ENCODE assay signal across 9 mouse cellular contexts in genomic region chr11:23497335-23497717, GRCm38 (mm10). TPM values are rescaled to one million over a fixed set of nuclear protein-coding genes. Genes with fewer than 3 reads are reported as not detected.
DNase-seq lines count a peak whose midpoint lies in the region; ATAC-seq and TF ChIP-seq lines count a peak whose summit lies in the region.
"Had no signal": no experiment of that assay in that cellular context is flagged by ENCODE, and none has a peak within 500 bp of the region (broad histone marks: within the 10 kb centered on the region; RNA-seq: fewer than 3 reads in every experiment).

No protein-coding gene starts in this region.

- no peaks in the 10 kb centered on the region for H3K27me3 ChIP-seq in neural tube, embryonic 11.5 days (ENCODE audit: control insufficient read depth, insufficient read depth, low read length)
- H3K27me3 ChIP-seq in forebrain, postnatal 0 days (ENCODE audit: insufficient read depth, low read length), result no peaks in the 10 kb centered on the region
- H3K27me3 ChIP-seq in limb, embryonic 12.5 days, result no peaks in the 10 kb centered on the region
- H3K27me3 ChIP-seq in midbrain, embryonic 12.5 days, result no peaks in the 10 kb centered on the region
- no peaks in the 10 kb centered on the region for H3K27me3 ChIP-seq in stomach, embryonic 15.5 days (replicated peaks)

- peak; percentile 84 for DNase-seq in neural tube, embryonic 11.5 days (ENCODE audit: low spot score)
- no peak for DNase-seq in neural tube, embryonic 10.5 days (ENCODE audit: extremely low spot score, low spot score)
- peak; percentile 24 for DNase-seq in c-Kit-positive CD71-negative TER-119-negative erythroid progenitor cells, embryonic 14.5 days (ENCODE audit: low read depth)
- peak; percentile 89 for DNase-seq in forebrain, postnatal 0 days

- peak overlapping the region; percentile 92 for H3K9ac ChIP-seq in neural tube, embryonic 11.5 days (ENCODE audit: low read length)
- peak overlapping the region; percentile 97 for H3K9ac ChIP-seq in forebrain, postnatal 0 days
- peak overlapping the region; percentile 91 for H3K9ac ChIP-seq in limb, embryonic 12.5 days (replicated peaks)
- H3K9ac ChIP-seq in midbrain, embryonic 12.5 days (replicated peaks), result peak overlapping the region; percentile 90
- peak overlapping the region; percentile 96 for H3K9ac ChIP-seq in stomach, embryonic 15.5 days

- no peaks in the 10 kb centered on the region for H3K9me3 ChIP-seq in neural tube, embryonic 11.5 days (ENCODE audit: control insufficient read depth, low read length)
- no peaks in the 10 kb centered on the region for H3K9me3 ChIP-seq in forebrain, postnatal 0 days (ENCODE audit: low read length)
- H3K9me3 ChIP-seq in limb, embryonic 12.5 days, result no peaks in the 10 kb centered on the region
- H3K9me3 ChIP-seq in midbrain, embryonic 12.5 days, result no peaks in the 10 kb centered on the region
- H3K9me3 ChIP-seq in stomach, embryonic 15.5 days, result no peaks in the 10 kb centered on the region

- peak overlapping the region; percentile 74 for H3K4me2 ChIP-seq in neural tube, embryonic 11.5 days (ENCODE audit: low read depth)
- H3K4me2 ChIP-seq in forebrain, postnatal 0 days (ENCODE audit: low read depth), result peak overlapping the region; percentile 82
- H3K4me2 ChIP-seq in limb, embryonic 12.5 days, result peak overlapping the region; percentile 67
- peak overlapping the region; percentile 87 for H3K4me2 ChIP-seq in midbrain, embryonic 12.5 days (replicated peaks)
- H3K4me2 ChIP-seq in stomach, embryonic 15.5 days, result peak overlapping the region; percentile 81

- peaks cover 14% of the 10 kb centered on the region for H3K4me1 ChIP-seq in neural tube, embryonic 11.5 days (ENCODE audit: control insufficient read depth, insufficient read depth, low read length)
- H3K4me1 ChIP-seq in forebrain, postnatal 0 days (ENCODE audit: insufficient read depth), result peaks cover 12% of the 10 kb centered on the region; the same call in 1 of the 2 replicates
- peaks cover 26% of the 10 kb centered on the region for H3K4me1 ChIP-seq in limb, embryonic 12.5 days (replicated peaks)
- H3K4me1 ChIP-seq in midbrain, embryonic 12.5 days, result peaks cover 22% of the 10 kb centered on the region
- peaks cover 12% of the 10 kb centered on the region; the same call in 1 of the 2 replicates for H3K4me1 ChIP-seq in stomach, embryonic 15.5 days

- ATAC-seq in neural tube, embryonic 11.5 days (ENCODE audit: insufficient read depth, low FRiP score, low TSS enrichment), result peak; percentile 86
- ATAC-seq in forebrain, postnatal 0 days, result peak; percentile 85
- peak; percentile 33 for ATAC-seq in inflammation-experienced regulatory T-cells, adult 6 months
- peak; percentile 86 for ATAC-seq in limb, embryonic 12.5 days (ENCODE audit: insufficient number of reproducible peaks, insufficient read depth, low FRiP score, low TSS enrichment, low read depth)
- peak; percentile 82 for ATAC-seq in midbrain, embryonic 12.5 days (ENCODE audit: low FRiP score, low read depth)
- ATAC-seq in stomach, embryonic 15.5 days (ENCODE audit: insufficient read depth, low FRiP score, low read depth), result peak; percentile 76

- peaks cover 6% of the 10 kb centered on the region for H3K36me3 ChIP-seq in neural tube, embryonic 11.5 days (ENCODE audit: control insufficient read depth, insufficient read depth, low read length)
- H3K36me3 ChIP-seq in forebrain, postnatal 0 days (ENCODE audit: insufficient read depth), result peaks cover 27% of the 10 kb centered on the region
- H3K36me3 ChIP-seq in limb, embryonic 12.5 days, result peaks cover 38% of the 10 kb centered on the region
- peaks cover 39% of the 10 kb centered on the region for H3K36me3 ChIP-seq in midbrain, embryonic 12.5 days
- H3K36me3 ChIP-seq in stomach, embryonic 15.5 days, result peaks cover 6% of the 10 kb centered on the region; the same call in 1 of the 2 replicates

- TF ChIP-seq CTCF in forebrain, postnatal 0 days (IDR thresholded peaks at IDR 0.05; ENCODE audit: low read depth), result no peak

- H3K4me3 ChIP-seq in neural tube, embryonic 11.5 days (ENCODE audit: low read depth, low read length), result peak overlapping the region; percentile 82
- H3K4me3 ChIP-seq in forebrain, postnatal 0 days (ENCODE audit: low read depth, low read length), result peak overlapping the region; percentile 92
- H3K4me3 ChIP-seq in limb, embryonic 12.5 days (replicated peaks), result peak overlapping the region; percentile 80
- H3K4me3 ChIP-seq in midbrain, embryonic 12.5 days, result peak overlapping the region; percentile 81
- H3K4me3 ChIP-seq in stomach, embryonic 15.5 days (replicated peaks), result peak overlapping the region; percentile 90

- 0% methylated on average over 22 of the region's 22 CpGs for WGBS in neural tube, embryonic 11.5 days
- WGBS in forebrain, postnatal 0 days, result 1% methylated on average over 21 of the region's 22 CpGs
- under 1% methylated on average over 22 of the region's 22 CpGs for WGBS in limb, embryonic 12.5 days
- 0% methylated on average over 22 of the region's 22 CpGs for WGBS in midbrain, embryonic 12.5 days
- WGBS in stomach, embryonic 15.5 days, result under 1% methylated on average over 22 of the region's 22 CpGs

- H3K27ac ChIP-seq in neural tube, embryonic 11.5 days (ENCODE audit: low read depth, low read length), result peak overlapping the region; percentile 95
- peak overlapping the region; percentile 97 for H3K27ac ChIP-seq in forebrain, postnatal 0 days (ENCODE audit: low read depth, low read length)
- peak overlapping the region; percentile 96 for H3K27ac ChIP-seq in limb, embryonic 12.5 days
- peak overlapping the region; percentile 97 for H3K27ac ChIP-seq in midbrain, embryonic 12.5 days (replicated peaks)
- H3K27ac ChIP-seq in stomach, embryonic 15.5 days, result peak overlapping the region; percentile 96

RNA-seq across cellular contexts. Expression of gene Ahsa2, which starts 0.5 kb away (rescaled TPM):
- polyA plus RNA-seq in neural tube, embryonic 11.5 days (2014; fragmentation: Nextera tagmentation; extraction: Ambion mirVana), result 147 and 154 TPM in 2 replicates
- total RNA-seq in forebrain, postnatal 0 days (2014; rRNA removed), result 40.3 and 57.4 TPM in 2 replicates
- polyA plus RNA-seq in forebrain, postnatal 0 days (2015; fragmentation: Nextera tagmentation; extraction: Ambion mirVana), result 55.3 and 56.8 TPM in 2 replicates
- polyA plus RNA-seq in inflammation-experienced regulatory T-cells, adult 6 months (2017; shearing (Covaris generic)), result 10 to 100 TPM; 32.0 to 44.8 (median 39.3) TPM
- 119 and 123 TPM in 2 replicates for polyA plus RNA-seq in limb, embryonic 12.5 days (2016; fragmentation: Nextera tagmentation; extraction: Ambion mirVana)
- polyA plus RNA-seq in midbrain, embryonic 12.5 days (2016; fragmentation: Nextera tagmentation; extraction: Ambion mirVana), result 149 and 166 TPM in 2 replicates
- 65.1 and 66.9 TPM in 2 replicates for polyA plus RNA-seq in stomach, embryonic 15.5 days (2015; fragmentation: Nextera tagmentation; extraction: Ambion mirVana)

RNA-seq across cellular contexts. Expression of gene 1700093K21Rik, which starts 23.6 kb away (rescaled TPM):
- polyA plus RNA-seq in neural tube, embryonic 11.5 days (2014; fragmentation: Nextera tagmentation; extraction: Ambion mirVana), result not detected in 2 replicates
- 0.38 TPM in 1 of 2 replicates, not detected in the other for total RNA-seq in forebrain, postnatal 0 days (2014; rRNA removed)
- 0.20 and 0.27 TPM in 2 replicates for polyA plus RNA-seq in forebrain, postnatal 0 days (2015; fragmentation: Nextera tagmentation; extraction: Ambion mirVana)
- not detected for polyA plus RNA-seq in inflammation-experienced regulatory T-cells, adult 6 months (2017; shearing (Covaris generic))
- not detected in 2 replicates for polyA plus RNA-seq in limb, embryonic 12.5 days (2016; fragmentation: Nextera tagmentation; extraction: Ambion mirVana)
- polyA plus RNA-seq in midbrain, embryonic 12.5 days (2016; fragmentation: Nextera tagmentation; extraction: Ambion mirVana), result not detected in 2 replicates
- polyA plus RNA-seq in stomach, embryonic 15.5 days (2015; fragmentation: Nextera tagmentation; extraction: Ambion mirVana), result not detected in 2 replicates
- polyA plus RNA-seq: large intestine, adult 2 months had no signal

Comparison
In these comparisons a context has a peak if more than half of its experiments do, and no peak if none do; other contexts are left out.
1. ATAC-seq: peak in every context shown above with its lines; median percentile 86 in neural tube, embryonic 11.5 days; 86 in limb, embryonic 12.5 days; 85 in forebrain, postnatal 0 days; 82 in midbrain, embryonic 12.5 days; 76 in stomach, embryonic 15.5 days; 33 in inflammation-experienced regulatory T-cells, adult 6 months.